Mouse (Mus musculus): Measurements from ENCODE around the gene Clec11a. TPM values are rescaled to one million over a fixed set of nuclear protein-coding genes. Genes with fewer than 3 reads are reported as not detected.

Gene Clec11a
- total RNA-seq, 2 experiments from 2014 or later, result 3.1 to 3.5 TPM

- no peak for DNase-seq (ENCODE audit: extremely low spot score in 1 of 2, low spot score in 1 of 2)
Measured at GRCm38 (mm10) chr7:44287760-44288159, 18.9 kb downstream of the Clec11a start.

- no peak for DNase-seq (ENCODE audit: extremely low spot score in 1 of 2, low spot score in 1 of 2)
Measured at GRCm38 (mm10) chr7:44281586-44281985, 25.1 kb downstream of the Clec11a start.

- DNase-seq (ENCODE audit: extremely low spot score in 1 of 2, low spot score in 1 of 2), result no peak
Measured at GRCm38 (mm10) chr7:44280959-44281358, 25.7 kb downstream of the Clec11a start.

GRCm38 (mm10) chr7:44277250-44277622 lies 29.5 kb downstream of the Clec11a start:
- DNase-seq (ENCODE audit: extremely low spot score in 1 of 2, low spot score in 1 of 2), result peak in 1 of 2 experiments; percentile 62

GRCm38 (mm10) chr7:44276461-44277249 lies 30.0 kb downstream of the Clec11a start:
- DNase-seq (ENCODE audit: extremely low spot score in 1 of 2, low spot score in 1 of 2), result no peak

- DNase-seq (ENCODE audit: extremely low spot score in 1 of 2, low spot score in 1 of 2), result no peak
Measured at GRCm38 (mm10) chr7:44275546-44275945, 31.2 kb downstream of the Clec11a start.

GRCm38 (mm10) chr7:44274096-44274495 lies 32.6 kb downstream of the Clec11a start:
- no peak for DNase-seq (ENCODE audit: extremely low spot score in 1 of 2, low spot score in 1 of 2)

GRCm38 (mm10) chr7:44273446-44273845 lies 33.3 kb downstream of the Clec11a start:
- no peak for DNase-seq (ENCODE audit: extremely low spot score in 1 of 2, low spot score in 1 of 2)

GRCm38 (mm10) chr7:44272546-44272945 lies 34.2 kb downstream of the Clec11a start:
- DNase-seq (ENCODE audit: extremely low spot score in 1 of 2, low spot score in 1 of 2), result no peak

GRCm38 (mm10) chr7:44271309-44271708 lies 35.4 kb downstream of the Clec11a start:
- no peak for DNase-seq (ENCODE audit: extremely low spot score in 1 of 2, low spot score in 1 of 2)

- DNase-seq (ENCODE audit: extremely low spot score in 1 of 2, low spot score in 1 of 2), result no peak
Measured at GRCm38 (mm10) chr7:44269397-44269796, 37.3 kb downstream of the Clec11a start.

GRCm38 (mm10) chr7:44268117-44268516 lies 38.6 kb downstream of the Clec11a start:
- no peak for DNase-seq (ENCODE audit: extremely low spot score in 1 of 2, low spot score in 1 of 2)

GRCm38 (mm10) chr7:44262791-44263643 lies 43.7 kb downstream of the Clec11a start:
- DNase-seq (ENCODE audit: extremely low spot score in 1 of 2, low spot score in 1 of 2), result peak; percentile 98 to 100

GRCm38 (mm10) chr7:44261147-44261546 lies 45.6 kb downstream of the Clec11a start, which contains the start of gene Gm15517:
Gene Gm15517 (plus strand): TSS chr7:44261447.
- DNase-seq (ENCODE audit: extremely low spot score in 1 of 2, low spot score in 1 of 2), result no peak

- DNase-seq (ENCODE audit: extremely low spot score in 1 of 2, low spot score in 1 of 2), result no peak
Measured at GRCm38 (mm10) chr7:44260410-44260809, 46.3 kb downstream of the Clec11a start.

- DNase-seq (ENCODE audit: extremely low spot score in 1 of 2, low spot score in 1 of 2), result no peak
Measured at GRCm38 (mm10) chr7:44257278-44257677, 49.4 kb downstream of the Clec11a start, which contains the start of gene Acp4. Gene Acp4 (minus strand): TSS chr7:44257378.

- DNase-seq (ENCODE audit: extremely low spot score in 1 of 2, low spot score in 1 of 2), result no peak
Measured at GRCm38 (mm10) chr7:44254930-44255329, 51.8 kb downstream of the Clec11a start.

- DNase-seq (ENCODE audit: extremely low spot score in 1 of 2, low spot score in 1 of 2), result no peak
Measured at GRCm38 (mm10) chr7:44253023-44253616, 53.6 kb downstream of the Clec11a start.
